Mouse (Mus musculus) retina, postnatal 1 day (tissue): ENCODE results near the gene Mtm1.

ENCODE experiments used
- DNase-seq: peaks from one replicate; pipeline ENCODE4 v3.0.0-alpha.2; 2012

Mtm1 gene

DNA sequence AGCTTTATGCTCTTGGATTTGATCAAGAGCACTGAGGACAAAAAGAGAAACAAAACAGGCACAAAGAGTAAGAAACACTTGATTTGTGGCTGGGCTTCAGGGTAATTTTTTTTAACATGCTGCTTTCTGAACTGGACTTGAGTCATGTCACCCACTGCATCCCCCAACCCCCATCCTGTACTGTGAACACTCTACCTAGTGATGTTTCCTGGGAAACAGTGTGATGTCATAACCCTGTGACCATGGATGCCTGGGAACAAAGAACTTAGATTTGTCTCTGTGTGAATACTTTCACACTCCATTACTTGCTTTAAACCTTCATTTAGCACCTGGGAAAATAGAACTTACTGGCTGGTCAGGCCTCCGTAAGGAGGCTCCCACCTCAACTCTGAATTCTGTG, at the start of gene Mtm1:
TSS of gene Mtm1 (plus strand) at position 301 of the 400 bp plus-strand sequence.
- no peak for DNase-seq

DNA sequence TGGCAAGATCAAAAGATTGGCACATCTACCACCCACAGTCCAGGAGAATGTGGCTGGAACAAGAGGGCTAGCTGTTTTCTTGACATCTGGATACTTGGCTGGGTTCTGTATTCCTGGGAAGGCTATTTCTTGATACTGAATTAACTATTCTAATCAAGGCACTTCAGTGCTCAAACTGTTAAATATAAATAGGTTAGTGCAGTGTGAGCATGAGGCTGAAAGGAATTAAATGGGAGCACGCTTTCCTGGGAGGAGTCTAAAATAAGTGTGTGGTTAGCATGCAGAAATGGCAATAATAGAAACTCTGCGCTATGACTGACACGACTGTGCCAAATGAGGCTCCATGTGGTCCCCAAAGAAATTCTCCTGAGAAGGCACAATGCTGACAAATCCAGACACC, 29.0 kb upstream of the Mtm1 start:
- no peak for DNase-seq

DNA sequence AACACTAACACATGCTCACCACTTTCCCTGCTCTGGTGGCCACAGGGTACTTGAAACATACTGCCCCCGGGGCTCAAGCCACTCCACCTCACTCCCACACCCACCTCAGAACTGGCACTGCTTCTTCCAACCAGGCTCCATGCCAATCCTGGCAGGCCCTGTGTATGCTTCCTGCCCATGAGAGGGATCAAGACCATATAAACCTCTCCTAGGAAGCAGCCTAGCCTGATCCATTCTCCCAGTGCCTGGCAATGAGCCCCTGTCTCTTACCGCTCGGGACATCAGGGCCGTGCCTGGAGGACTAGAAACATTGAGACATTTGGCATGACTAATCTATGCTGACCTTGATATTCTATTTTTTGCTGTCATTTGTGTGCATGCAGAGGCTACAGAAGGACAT, 26.9 kb upstream of the Mtm1 start:
- DNase-seq: no peak

DNA sequence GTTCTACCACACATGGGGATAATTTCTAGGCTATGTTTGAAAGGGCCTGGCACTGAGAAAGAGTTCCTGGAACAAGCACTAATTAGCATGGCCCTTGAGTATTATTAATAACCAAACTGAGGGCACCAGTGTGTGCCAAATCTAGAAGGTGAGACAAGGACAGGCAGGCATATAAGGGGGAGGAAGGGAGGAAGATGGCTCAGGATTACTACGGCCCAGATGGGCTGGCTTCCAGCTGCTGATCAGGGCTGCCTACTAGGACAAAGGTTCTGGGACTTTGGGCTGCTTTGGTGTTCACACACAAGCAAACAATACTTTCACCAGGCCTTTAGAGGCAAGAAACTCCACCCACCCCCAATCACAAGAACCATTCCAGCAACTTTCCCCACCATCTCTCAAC, 24.2 kb upstream of the Mtm1 start:
- no peak for DNase-seq

DNA sequence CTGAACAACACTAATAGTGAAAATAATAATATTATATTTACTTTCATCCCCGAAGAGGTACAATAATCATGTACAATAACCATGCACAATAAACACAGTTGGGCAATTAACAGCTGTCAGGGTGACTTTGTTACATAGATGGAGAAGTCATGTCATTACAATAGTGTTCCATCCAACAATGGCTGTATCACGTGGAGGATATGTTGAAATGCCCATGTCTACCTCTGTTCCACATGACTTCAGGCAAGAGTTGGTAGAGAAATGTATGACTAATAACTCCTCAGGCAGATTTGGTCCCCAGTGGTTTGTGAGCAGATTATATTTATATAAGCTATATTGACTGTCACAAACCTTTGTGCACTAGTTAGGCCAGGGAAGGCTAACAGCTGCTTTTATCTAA, 5.8 kb upstream of the Mtm1 start:
- no peak for DNase-seq

DNA sequence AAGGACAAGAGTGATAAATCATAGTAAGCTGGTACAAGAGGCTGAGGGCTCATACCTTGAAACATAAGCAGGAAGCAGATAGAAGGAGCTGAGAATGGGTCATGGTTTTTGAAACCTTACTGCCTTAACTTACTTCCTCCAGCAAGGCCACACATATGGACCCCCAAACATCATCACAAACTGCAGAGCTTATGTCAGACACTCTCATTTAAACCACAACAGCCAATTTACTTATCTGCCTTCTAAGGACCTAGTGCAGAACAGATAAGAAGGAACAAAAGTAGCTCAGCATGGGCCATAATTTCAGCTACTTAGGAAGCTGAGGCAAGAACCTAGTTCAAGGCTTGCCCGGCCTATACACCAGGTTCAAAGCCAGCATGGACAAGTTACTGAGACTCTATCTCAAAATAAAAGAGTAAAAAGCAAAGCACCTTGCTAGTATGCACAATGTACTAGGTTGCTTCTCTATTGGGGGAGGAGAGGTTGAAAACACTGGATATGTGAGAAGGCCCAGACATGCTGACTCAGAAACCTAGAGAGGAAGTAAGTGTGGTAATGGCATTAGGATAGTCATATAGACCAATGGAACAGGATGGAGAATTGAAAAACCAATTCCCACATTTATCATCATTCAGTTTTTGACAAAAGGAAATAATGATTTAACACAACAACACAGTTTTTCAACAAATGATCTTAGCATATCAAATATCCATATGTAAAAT, 4.6 kb upstream of the Mtm1 start:
- DNase-seq: no peak

DNA sequence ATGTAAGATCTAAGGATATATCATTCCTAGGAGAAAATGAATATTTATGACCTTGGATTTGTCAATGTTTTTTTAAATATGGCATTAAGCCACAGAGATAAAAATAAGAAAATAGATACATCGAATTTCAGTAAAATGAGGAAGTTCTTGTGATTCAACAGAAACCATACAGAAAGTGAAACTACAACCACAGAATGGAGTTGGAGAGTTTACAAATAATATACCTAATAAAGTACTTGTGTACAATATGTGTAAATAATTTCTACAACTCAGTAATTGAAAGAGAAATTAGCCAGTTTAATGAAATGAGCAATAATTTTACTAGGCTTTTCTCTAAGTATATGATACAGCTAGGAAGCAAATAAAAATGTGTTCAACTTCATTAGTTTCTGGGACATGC, 4.0 kb upstream of the Mtm1 start:
- DNase-seq: no peak

DNA sequence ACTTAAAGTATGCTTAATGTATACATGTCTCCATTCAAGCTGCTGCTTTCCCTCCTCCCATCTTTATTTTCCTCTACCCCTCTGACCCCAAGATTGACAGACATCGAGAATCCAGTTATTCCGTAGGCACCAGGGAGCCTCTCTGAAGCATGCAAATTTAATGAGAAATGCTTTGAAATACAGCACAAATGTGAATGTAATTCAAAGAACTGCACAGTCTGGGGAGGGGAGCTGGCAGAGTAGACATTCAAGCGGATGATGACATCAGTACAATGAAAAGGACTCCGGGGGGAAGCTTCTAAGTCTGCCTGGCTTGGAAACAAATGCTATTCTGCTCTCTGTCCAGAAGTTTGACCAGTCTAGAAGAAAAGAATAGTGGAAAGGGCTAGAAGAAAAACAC, 2.3 kb downstream of the Mtm1 start:
- DNase-seq: peak; percentile 2

DNA sequence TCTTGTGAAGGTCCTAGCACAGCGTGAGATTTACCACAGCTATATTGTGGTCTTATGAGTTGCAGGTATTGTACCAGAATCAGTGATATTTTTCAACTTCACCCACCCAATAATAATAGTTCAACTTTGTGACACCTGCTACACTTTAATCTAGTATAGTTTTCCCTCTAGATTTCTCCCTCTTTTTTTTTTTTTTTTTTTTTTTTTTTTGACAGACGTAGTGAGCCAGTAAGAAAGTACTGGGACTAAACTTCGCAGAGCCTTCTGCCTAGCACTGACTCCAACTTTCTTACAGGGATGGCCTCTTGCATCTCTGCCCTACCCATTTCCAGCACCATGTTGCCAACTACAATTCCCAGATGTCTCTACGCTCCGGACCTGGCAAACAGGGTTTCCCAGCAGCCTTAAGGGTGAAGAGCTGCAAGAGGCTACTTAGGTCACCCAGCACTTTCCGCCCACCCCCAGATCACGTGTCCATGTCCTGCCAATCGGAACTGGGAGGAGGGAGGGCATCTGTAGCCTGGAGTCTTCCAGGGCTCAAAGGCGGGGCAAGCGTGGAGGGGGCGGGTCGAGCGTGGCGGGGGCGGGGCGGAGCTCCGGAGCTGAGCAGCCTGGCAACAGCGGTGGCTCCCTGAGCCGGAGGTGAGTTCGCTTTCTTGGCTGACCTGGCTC, 4.0 kb downstream of the Mtm1 start:
- DNase-seq: peak; percentile 96

DNA sequence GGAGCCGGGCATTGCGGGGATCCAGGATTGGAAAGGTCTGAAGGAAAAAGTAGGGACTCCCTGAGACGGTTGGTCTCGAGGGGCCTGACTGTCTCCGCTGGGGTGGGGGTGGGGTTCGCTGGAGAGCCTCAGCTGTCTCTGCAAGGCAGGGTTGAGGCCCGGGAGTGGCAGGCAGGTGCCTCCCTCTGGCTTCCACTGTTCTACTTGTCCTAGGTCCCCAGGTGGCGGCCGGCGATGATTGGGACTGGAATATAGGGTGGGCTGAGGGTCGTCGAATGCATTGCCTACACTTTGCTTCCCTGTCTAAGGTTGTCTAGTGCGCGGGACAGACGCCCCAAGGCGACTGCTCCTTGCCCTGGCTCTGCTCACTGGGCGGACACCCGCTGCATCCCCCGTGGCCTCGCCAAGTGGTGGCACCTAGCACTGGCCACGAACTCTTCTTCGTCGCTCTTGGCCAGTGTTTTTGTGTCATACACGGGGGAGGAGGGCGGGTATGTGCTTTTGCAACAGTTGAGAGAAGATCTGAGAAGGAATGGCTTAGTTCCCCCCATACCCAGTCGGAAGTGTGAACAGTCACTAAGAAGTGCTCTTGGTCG, 4.6 kb downstream of the Mtm1 start:
- no peak for DNase-seq

DNA sequence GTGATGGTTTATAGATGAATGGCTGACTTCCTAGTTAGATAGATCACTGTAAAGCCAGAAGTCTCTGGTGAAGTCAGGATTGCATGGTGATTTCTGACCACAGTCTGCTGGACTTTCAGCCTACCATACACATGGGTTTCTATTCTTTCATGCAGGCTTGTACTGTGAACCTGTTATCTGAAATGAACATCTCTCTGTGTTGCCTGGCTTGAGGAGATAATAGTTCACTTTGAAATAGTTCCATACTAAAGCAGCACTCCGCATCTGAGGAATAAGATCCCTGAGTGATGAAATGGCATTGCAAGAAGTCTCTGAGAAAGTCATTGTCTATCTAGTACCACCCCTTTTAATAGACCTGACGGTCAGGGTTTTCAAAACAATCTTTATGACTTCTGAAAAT, 6.3 kb downstream of the Mtm1 start:
- DNase-seq: no peak

DNA sequence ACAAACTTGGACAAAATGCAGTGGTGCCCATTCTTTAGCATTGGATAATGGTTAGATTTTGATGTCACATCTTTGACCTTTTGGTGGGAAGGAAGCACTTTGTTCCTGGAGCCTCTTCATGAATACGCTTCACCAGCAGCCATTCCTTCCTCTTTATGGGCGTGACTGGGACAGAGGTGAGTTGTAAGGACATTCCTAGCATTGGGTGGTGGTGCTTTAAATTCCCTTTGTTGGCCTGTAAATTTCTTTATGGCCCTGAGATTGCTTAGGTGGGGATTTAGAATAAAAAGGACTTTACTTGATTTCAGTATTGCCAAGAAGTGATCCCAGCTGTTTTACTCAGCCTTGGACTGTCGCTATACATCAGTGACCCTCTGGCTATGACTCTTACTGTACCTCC, 8.3 kb downstream of the Mtm1 start:
- DNase-seq: no peak

DNA sequence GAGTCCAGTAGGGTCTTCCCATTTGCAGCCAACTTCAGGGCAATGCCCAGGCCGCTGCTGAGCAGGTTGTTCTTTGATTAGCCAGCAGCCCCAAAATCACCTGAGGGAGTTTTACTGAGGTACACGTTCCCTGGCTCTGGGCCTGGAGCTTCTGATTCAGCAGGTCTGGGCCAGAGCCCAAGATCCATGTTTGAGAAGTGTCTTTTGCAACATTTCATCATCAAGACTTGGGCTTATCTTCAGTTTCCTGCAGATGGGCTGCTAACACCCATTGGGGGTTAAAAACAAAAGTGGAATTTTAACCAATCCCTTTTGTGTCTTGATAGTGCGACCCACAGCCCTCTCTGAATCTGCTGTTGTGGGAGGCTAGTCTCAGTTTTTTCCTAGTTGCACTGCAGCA, 10.3 kb downstream of the Mtm1 start:
- no peak for DNase-seq

DNA sequence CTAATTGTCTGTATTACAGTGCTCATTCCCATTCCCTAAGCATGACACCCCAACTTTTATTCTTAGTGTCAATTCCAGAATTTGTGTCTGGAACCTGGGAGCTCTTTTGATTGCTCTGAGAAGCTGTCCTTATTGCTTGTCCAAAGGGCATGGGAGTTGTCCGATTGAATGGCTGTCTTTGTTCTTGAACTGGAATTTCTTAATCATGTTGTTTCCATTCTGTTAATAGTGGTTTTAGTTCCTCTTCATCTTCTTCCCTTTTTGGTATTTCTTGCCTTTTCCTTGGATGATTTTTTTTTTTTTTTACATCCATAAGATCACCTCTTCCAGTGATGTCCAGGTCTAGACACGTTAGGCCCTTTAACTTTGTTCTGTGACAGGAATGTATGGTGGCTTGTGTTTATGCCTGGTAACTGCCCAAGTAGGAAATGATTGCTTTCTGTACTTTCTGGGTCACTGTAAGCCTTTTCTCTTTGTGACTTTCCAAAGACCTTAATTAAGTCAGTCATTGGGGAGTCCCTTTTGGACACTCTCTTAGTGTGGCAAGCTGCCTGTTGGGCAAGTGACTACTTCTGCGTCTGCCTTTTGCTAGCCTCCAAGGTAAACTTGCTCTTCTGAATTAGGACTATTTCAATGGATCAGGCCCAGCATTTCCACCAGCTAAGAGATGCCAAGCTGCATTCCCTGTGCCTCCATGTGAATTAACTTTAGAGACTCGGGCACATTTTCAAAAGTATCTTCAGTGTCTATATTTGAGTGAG, 12.3 kb downstream of the Mtm1 start:
- no peak for DNase-seq

DNA sequence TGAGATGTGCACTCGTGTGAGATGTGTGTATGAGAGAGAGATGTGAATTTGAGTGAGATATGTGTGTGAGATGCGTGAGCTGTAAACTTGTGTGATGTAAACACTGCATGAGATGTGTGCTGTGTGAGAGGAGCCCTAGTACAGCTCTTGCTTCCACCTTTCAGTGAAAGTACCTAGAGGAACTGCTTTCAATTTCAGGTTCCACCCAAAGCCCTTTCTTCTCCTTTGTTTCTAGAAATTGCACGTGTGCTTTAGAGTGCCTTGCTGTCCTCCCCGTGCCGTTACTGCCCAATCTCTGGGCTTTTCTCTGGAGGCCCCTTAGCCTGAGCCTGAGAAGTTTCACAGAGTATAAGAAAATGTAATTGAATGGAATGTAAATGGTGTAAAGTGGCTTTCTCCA, 16.3 kb downstream of the Mtm1 start:
- DNase-seq: no peak

DNA sequence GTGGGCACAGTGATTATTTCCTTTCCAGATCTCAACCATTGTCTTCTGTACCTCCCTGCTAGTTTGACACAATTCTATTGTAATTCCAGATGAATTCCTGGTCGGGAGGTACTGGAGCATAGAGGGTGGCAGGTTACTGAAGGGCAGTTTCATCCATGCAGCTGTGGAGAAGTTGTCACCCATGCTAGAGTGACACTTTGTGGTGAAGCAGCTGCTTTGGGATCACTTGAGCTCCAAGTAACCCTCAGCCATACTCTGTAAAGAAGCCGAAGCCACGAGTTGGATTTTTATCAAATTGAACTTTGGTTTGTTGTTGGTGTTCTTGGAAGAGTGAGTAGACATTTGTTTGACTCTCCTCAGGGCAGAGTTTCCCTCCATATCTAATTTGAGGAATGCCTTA, 17.6 kb downstream of the Mtm1 start:
- no peak for DNase-seq

DNA sequence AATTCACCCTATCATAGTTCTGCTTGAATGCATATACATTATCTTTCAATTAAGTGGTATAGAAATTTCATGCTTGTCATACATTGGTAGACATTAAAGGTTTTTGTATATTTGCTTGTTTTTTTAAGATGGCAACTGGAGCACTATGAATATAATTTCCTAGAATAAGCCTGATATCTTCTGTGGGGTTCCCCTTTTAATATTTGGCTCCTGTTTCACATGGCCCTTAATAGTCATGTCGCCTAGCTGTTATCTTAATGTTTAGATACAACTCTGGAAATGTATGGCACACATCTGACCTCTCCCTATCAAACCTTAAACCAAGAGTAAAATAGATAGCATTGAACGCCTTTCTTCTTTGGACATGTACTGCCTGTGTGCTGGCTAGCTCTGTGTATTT, 20.3 kb downstream of the Mtm1 start:
- no peak for DNase-seq

DNA sequence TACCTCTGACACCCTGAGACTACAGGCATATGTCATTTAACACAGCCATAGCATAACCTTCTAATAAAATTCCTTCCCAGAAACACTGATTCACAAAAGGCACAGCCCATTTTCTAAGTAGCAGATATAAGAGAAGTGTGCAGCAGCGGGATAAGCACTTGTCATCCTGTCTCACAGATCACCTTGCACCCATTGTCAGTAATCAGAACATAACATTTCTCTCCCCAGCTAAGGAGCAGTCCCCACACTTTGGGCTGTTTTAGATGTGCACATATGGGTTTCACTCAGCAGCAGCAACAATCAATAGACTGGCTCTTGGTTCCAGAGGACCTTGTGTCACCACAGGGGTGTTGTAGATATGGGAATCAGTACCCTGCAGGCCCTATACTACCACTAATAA, 45.9 kb downstream of the Mtm1 start:
- DNase-seq: no peak

DNA sequence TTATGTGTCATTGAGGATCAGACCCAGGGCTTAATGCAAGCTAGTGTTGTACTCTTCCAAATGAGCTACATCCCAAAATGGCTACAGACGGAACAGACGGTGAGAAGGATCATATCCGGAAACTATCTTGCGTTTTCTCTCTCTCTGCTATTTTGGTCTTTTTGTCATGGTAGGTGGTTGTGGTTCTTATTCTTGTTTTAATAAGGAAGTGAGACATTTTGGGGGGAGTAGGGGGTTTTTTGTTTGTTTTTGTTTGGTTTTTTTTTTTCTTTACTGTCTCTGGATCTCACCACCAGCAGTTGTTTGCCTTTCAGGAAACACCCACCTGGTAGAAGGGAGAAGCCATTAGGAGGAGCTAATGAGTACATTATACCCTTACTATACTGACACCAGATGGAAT, 50.3 kb downstream of the Mtm1 start:
- DNase-seq: no peak

DNA sequence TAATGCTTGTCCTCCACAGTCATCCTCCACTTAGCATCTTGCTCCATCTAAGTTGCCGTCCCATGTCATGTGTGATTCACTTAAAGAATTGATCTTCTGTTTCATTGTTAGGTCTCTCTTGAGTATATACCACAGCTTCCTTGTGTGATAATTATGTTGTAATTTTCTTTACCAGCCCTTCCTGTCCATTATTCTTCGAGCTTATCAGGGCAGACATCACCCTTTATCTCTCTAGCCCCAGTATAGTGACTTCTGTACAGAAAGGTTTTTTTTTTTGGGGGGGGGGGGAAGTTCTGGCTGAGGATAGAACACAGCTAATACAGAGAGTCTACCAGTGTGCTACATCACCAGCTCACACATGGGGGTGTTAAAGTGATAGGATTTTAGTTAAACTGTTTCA, 53.7 kb downstream of the Mtm1 start:
- no peak for DNase-seq

DNA sequence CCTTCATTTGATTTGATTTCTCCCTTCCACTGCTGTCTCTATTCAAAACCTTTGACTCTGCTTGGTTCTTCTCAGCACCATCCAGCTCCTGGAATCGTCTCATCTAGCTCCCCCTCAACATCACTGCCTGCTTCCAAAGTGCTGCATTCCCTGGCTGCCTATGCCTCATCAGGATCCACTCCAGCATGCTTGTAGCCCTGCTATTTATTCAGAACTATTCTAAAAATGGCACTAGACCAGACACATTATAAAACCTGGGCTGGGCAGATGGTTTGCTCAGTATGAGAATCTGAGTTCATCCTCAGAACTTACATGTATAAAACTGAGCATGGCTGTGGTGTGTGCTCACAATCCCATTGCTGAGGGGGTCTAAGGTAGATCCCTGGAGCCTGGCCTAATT, 58.4 kb downstream of the Mtm1 start:
- DNase-seq: no peak

DNA sequence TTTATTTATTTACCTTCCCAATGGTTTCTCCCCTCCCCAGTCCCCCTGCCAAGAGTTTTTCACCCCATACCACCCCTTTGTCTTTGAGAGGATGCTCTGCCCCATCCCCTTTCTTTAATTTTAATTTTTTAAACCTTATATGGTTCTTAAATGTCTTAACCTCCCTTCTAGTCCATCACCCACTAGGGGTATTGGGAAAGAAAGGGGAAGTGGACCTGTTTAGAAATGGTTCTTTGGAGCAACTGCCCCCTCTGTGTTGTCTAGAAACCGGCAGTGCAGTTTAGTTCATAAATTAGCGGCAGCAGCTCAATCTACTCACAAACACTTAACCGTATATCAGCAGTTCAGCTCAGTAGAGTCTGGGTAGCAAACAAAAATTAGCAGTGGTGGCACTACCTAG, 63.6 kb downstream of the Mtm1 start:
- DNase-seq: no peak

DNA sequence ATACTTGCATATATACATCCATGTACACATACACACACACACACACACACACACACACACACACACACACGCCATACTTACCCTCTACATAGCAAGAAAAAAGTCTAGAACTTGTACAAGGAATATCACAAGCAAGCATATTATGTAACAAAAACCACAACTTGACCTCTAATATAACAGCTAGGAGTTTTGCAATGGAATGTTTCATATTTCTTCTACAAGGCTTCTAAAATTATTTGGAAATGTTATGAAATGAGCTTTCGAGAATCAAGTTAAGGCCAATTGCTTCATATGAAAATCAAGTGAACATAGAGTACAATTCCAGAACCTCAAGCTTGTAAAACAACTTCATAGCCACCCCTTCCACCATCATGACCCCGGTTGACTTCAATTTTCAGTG, 74.9 kb downstream of the Mtm1 start:
- no peak for DNase-seq

DNA sequence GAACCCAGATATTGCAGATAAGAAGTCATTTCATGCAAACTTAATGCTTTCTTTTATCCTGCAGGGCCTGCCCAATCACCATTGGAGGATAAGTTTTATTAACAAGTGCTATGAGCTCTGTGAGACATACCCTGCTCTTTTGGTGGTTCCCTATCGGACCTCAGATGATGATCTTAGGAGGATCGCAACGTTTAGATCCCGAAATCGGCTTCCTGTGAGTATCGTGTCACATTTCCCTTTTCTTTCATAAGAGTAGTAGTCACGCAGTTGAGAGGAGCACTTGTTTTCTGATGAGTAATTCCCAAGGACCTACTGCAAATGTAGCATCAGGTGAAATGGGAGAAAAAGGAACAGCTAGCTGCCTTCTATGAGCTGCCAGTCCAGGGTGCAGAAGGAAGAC, 76.5 kb downstream of the Mtm1 start:
- no peak for DNase-seq
